Mouse (Mus musculus): Measurements from ENCODE around the gene Slc30a1. TPM values are rescaled to one million over a fixed set of nuclear protein-coding genes. Genes with fewer than 3 reads are reported as not detected.

Slc30a1 gene
- polyA plus RNA-seq, 1 experiment from 2014 or later: 1.2 TPM

- 95% methylated on average over 15 of the region's 15 CpGs for WGBS
- peaks cover 34% of the 10 kb centered on the region for H3K36me3 ChIP-seq
- no peak overlapping the region for H3K4me3 ChIP-seq
- no peak for DNase-seq (ENCODE audit: low spot score)
- H3K27me3 ChIP-seq (ENCODE audit: low read depth, poor library complexity, severe bottlenecking): peaks cover 18% of the 10 kb centered on the region
- H3K9me3 ChIP-seq (replicated peaks): no peaks in the 10 kb centered on the region
- H3K27ac ChIP-seq (replicated peaks): no peak overlapping the region
- peaks cover 54% of the 10 kb centered on the region for H3K4me1 ChIP-seq
Observed at GRCm38 (mm10) chr1:191908906-191909305, 2.3 kb downstream of the Slc30a1 start.

DNA sequence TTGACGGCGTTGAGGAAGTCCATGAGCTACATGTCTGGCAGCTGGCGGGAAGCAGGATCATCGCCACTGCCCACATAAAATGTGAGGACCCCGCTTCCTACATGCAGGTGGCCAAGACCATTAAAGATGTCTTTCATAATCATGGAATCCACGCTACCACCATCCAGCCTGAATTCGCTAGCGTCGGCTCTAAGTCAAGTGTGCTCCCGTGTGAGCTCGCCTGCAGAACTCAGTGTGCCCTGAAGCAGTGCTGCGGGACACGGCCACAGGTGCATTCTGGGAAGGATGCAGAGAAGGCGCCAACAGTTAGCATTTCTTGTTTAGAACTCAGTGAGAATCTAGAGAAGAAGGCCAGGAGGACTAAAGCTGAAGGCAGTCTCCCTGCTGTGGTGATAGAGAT is 2.7 kb downstream of the Slc30a1 start:
- WGBS: 95% methylated on average over 14 of the region's 14 CpGs
- Histone ChIP-seq H3K27ac (replicated peaks) (no peak overlapping the region), H3K4me1 (peaks cover 54% of the 10 kb centered on the region), H3K27me3 (ENCODE audit: low read depth, poor library complexity, severe bottlenecking) (peaks cover 17% of the 10 kb centered on the region), H3K9me3 (replicated peaks) (no peaks in the 10 kb centered on the region), H3K4me3 (0 out of 2 replicates have a peak overlapping the region, but pooled peaks have one; percentile 3), H3K36me3 (peaks cover 34% of the 10 kb centered on the region)
- DNase-seq (ENCODE audit: low spot score): no peak

GRCm38 (mm10) chr1:191910646-191911045 is 4.1 kb downstream of the Slc30a1 start:
- H3K4me3 ChIP-seq: no peak overlapping the region
- WGBS: 86% methylated on average over 3 of the region's 3 CpGs
- no peak overlapping the region for H3K27ac ChIP-seq (replicated peaks)
- H3K4me1 ChIP-seq: peaks cover 52% of the 10 kb centered on the region
- no peak for DNase-seq (ENCODE audit: low spot score)
- H3K36me3 ChIP-seq: peaks cover 34% of the 10 kb centered on the region
- H3K9me3 ChIP-seq (replicated peaks): no peaks in the 10 kb centered on the region
- H3K27me3 ChIP-seq (ENCODE audit: low read depth, poor library complexity, severe bottlenecking): peaks cover 4% of the 10 kb centered on the region; the same call in 1 of the 2 replicates

DNA sequence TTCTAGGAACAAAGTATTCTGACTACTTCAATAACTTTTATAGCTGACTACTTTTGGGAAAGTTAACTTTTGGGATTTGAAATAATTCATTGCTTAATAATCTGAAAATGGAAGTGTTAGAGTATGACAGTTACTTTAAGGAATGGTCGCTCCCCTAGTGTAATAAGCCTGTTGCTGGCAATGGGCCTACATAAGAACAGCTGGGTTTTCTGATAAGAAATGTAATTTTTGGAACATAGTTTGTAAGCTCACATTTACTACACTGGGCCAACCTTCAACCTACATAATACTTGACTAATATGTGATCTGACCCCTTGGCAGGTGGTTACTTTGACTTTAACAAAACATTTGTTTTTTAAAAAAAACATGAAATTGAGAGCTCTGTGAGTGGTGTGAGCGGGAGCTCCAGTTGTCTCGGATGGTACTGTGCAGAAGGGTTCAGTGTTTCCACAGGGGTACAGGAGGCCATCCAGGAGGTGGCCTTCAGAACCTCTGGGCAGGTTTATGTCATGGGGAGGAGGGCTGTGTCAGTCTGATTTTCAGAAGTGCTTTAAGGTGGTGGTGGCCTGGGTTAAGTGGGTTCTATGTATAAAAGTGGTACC is 4.6 kb downstream of the Slc30a1 start:
- no peaks in the 10 kb centered on the region for H3K27me3 ChIP-seq (ENCODE audit: low read depth, poor library complexity, severe bottlenecking)
- no peaks in the 10 kb centered on the region for H3K9me3 ChIP-seq (replicated peaks)
- no peak overlapping the region for H3K27ac ChIP-seq (replicated peaks)
- H3K4me1 ChIP-seq: peaks cover 48% of the 10 kb centered on the region
- peaks cover 34% of the 10 kb centered on the region for H3K36me3 ChIP-seq
- WGBS: 85% methylated on average over 3 of the region's 3 CpGs
- H3K4me3 ChIP-seq: no peak overlapping the region
- no peak for DNase-seq (ENCODE audit: low spot score)

DNA sequence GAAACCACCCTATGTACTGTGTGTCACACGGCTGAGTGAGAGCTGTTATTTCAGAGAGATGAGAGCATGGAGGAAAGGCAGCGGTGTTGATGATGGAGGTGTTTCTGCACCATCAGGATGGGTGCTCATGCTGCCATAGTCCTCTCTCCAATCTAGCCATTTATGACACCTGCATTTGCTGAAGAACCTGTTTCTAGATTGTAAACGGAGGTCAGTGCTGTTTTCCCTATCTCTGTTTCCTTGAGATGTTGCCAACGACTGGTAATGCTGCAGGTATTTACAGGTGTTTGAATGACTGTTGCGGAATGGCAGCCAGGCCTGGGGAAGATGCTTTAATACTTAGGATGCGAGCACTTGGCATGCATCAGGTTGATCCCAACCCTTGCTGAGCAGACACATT is 8.1 kb downstream of the Slc30a1 start:
- H3K4me1 ChIP-seq: peaks cover 20% of the 10 kb centered on the region
- no peaks in the 10 kb centered on the region for H3K9me3 ChIP-seq (replicated peaks)
- H3K4me3 ChIP-seq: no peak overlapping the region
- H3K27me3 ChIP-seq (ENCODE audit: low read depth, poor library complexity, severe bottlenecking): no peaks in the 10 kb centered on the region
- 85% methylated on average over 6 of the region's 6 CpGs for WGBS
- DNase-seq (ENCODE audit: low spot score): no peak
- peaks cover 22% of the 10 kb centered on the region for H3K36me3 ChIP-seq
- H3K27ac ChIP-seq (replicated peaks): no peak overlapping the region

DNA sequence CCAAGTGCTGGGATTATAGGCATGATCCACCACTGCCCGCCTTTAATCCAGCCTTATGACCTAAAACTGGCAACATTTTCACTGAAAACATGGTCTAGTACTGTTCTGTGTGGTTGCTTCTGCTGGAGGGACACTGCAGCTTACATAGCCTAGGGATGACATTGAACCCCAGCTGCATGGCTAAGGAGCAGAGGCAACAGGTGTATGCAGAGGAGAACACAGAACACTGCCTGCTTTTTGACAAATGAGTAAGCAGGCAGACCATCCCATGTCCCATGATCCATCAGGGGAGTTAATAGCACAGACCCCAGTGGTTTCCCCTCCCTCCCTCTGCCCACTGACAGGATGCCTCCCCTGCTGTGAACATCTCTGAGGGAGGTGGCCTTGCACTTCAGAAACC is 9.0 kb downstream of the Slc30a1 start:
- H3K9me3 ChIP-seq (replicated peaks): no peaks in the 10 kb centered on the region
- peaks cover 13% of the 10 kb centered on the region for H3K36me3 ChIP-seq
- no peak for DNase-seq (ENCODE audit: low spot score)
- H3K4me3 ChIP-seq: no peak overlapping the region
- H3K27me3 ChIP-seq (ENCODE audit: low read depth, poor library complexity, severe bottlenecking): no peaks in the 10 kb centered on the region
- H3K4me1 ChIP-seq: peaks cover 11% of the 10 kb centered on the region
- 78% methylated on average over 1 of the region's 1 CpGs for WGBS
- no peak overlapping the region for H3K27ac ChIP-seq (replicated peaks)

- WGBS: 68% methylated on average over 5 of the region's 5 CpGs
- peaks cover 3% of the 10 kb centered on the region; the same call in 1 of the 2 replicates for H3K4me1 ChIP-seq
- no peak for DNase-seq (ENCODE audit: low spot score)
- H3K36me3 ChIP-seq: peaks cover 6% of the 10 kb centered on the region; the same call in 1 of the 2 replicates
- no peaks in the 10 kb centered on the region for H3K27me3 ChIP-seq (ENCODE audit: low read depth, poor library complexity, severe bottlenecking)
- peaks cover 6% of the 10 kb centered on the region for H3K9me3 ChIP-seq (replicated peaks)
- H3K4me3 ChIP-seq: no peak overlapping the region
- no peak overlapping the region for H3K27ac ChIP-seq (replicated peaks)
Observed at GRCm38 (mm10) chr1:191916876-191917275, 10.3 kb downstream of the Slc30a1 start.

DNA sequence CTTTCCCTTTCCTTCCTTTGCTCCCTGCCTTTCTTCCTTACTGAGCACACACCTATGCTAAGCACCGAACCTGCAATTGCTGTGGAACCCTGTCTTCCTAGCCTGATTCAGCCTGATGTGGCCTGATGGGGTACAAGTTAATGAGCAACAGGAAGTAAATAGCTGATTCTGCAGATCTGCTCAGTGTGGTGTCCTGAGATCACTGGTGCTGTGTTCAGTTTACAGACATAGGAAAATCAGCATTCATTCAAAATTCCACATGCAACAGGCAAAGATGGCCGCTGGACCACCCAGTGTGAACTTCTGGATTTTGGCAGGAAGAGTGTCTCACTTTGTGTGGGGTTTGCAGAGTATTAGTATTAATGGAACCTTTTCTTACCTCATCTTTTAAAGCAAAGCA is 12.8 kb downstream of the Slc30a1 start:
- no peak overlapping the region for H3K4me3 ChIP-seq
- DNase-seq (ENCODE audit: low spot score): no peak
- H3K27ac ChIP-seq (replicated peaks): no peak overlapping the region
- 90% methylated on average over 2 of the region's 2 CpGs for WGBS
- no peaks in the 10 kb centered on the region for H3K4me1 ChIP-seq
- H3K36me3 ChIP-seq: no peaks in the 10 kb centered on the region
- H3K27me3 ChIP-seq (ENCODE audit: low read depth, poor library complexity, severe bottlenecking): no peaks in the 10 kb centered on the region
- peaks cover 6% of the 10 kb centered on the region for H3K9me3 ChIP-seq (replicated peaks)

GRCm38 (mm10) chr1:191921701-191922100 is 15.1 kb downstream of the Slc30a1 start:
- 90% methylated on average over 3 of the region's 3 CpGs for WGBS

DNA sequence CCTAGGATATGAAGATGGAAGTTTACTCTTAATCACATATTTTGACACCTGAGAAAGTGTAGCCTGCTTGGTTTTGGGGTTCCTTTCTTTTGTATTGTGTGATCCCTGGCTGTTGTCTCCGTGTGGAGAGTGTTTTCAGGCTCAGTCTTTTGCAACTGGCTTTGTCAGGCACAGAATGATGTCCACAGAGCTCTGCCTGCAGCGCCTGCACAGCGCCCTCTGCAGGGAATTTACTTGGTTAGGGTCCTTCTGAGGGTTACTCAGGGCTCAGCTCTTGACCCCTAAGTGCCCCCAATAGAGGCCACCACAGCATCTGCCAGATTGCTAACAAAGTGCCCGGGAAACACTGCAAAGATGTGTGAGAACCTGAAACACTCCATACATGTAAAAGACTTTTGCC is 18.9 kb downstream of the Slc30a1 start:
- no peak for DNase-seq (ENCODE audit: low spot score)
- no peaks in the 10 kb centered on the region for H3K27me3 ChIP-seq (ENCODE audit: low read depth, poor library complexity, severe bottlenecking)
- no peak overlapping the region for H3K4me3 ChIP-seq
- WGBS: 43% methylated on average over 4 of the region's 4 CpGs
- no peak overlapping the region for H3K27ac ChIP-seq (replicated peaks)
- 0 out of 2 replicates have a peak, but pooled peaks cover 6% of the 10 kb centered on the region for H3K4me1 ChIP-seq
- peaks cover 6% of the 10 kb centered on the region for H3K9me3 ChIP-seq (replicated peaks)
- no peaks in the 10 kb centered on the region for H3K36me3 ChIP-seq

More at GRCm38 (mm10) chr1:191921701-191922100, 15.1 kb downstream of the Slc30a1 start:
- peaks cover 6% of the 10 kb centered on the region for H3K9me3 ChIP-seq (replicated peaks)
- H3K27ac ChIP-seq (replicated peaks): no peak overlapping the region
- DNase-seq (ENCODE audit: low spot score): no peak
- H3K4me1 ChIP-seq: no peaks in the 10 kb centered on the region
- no peaks in the 10 kb centered on the region for H3K36me3 ChIP-seq
- no peak overlapping the region for H3K4me3 ChIP-seq
- H3K27me3 ChIP-seq (ENCODE audit: low read depth, poor library complexity, severe bottlenecking): no peaks in the 10 kb centered on the region

- Histone ChIP-seq H3K36me3 (no peaks in the 10 kb centered on the region), H3K4me1 (0 out of 2 replicates have a peak, but pooled peaks cover 6% of the 10 kb centered on the region), H3K9me3 (replicated peaks) (no peaks in the 10 kb centered on the region), H3K4me3 (no peak overlapping the region), H3K27me3 (ENCODE audit: low read depth, poor library complexity, severe bottlenecking) (no peaks in the 10 kb centered on the region), H3K27ac (replicated peaks) (no peak overlapping the region)
- WGBS: 75% methylated on average over 3 of the region's 3 CpGs
- DNase-seq (ENCODE audit: low spot score): no peak
Observed at GRCm38 (mm10) chr1:191926681-191927080, 20.1 kb downstream of the Slc30a1 start.

DNA sequence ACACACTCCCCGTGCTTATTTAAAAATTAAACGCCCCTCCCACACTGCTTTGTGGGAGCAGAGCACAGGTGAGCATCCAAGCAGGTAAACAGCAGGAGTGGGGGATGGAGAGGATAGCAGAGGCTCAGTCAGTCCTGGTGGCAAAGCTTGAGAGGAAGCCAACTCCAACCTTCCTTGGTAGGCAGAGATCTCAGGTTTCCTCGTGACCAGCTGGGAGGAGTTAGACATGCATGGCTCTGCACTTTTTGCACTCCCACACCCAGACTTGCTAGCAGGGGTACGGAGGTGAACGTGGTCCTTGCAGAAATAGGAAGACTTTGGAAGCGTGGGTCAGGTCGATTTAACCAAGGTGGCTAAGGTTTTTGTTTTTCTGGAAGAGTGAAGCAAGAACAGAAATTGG is 21.8 kb downstream of the Slc30a1 start:
- H3K4me3 ChIP-seq: no peak overlapping the region
- H3K4me1 ChIP-seq: 0 out of 2 replicates have a peak, but pooled peaks cover 6% of the 10 kb centered on the region
- H3K27ac ChIP-seq (replicated peaks): no peak overlapping the region
- WGBS: 84% methylated on average over 7 of the region's 7 CpGs
- DNase-seq (ENCODE audit: low spot score): no peak
- H3K36me3 ChIP-seq: no peaks in the 10 kb centered on the region
- peaks cover 10% of the 10 kb centered on the region for H3K27me3 ChIP-seq (ENCODE audit: low read depth, poor library complexity, severe bottlenecking)
- no peaks in the 10 kb centered on the region for H3K9me3 ChIP-seq (replicated peaks)

GRCm38 (mm10) chr1:191929065-191929464 is 22.5 kb downstream of the Slc30a1 start:
- H3K36me3 ChIP-seq: no peaks in the 10 kb centered on the region
- no peaks in the 10 kb centered on the region for H3K9me3 ChIP-seq (replicated peaks)
- 86% methylated on average over 8 of the region's 8 CpGs for WGBS
- peaks cover 11% of the 10 kb centered on the region for H3K27me3 ChIP-seq (ENCODE audit: low read depth, poor library complexity, severe bottlenecking)
- 0 out of 2 replicates have a peak, but pooled peaks cover 6% of the 10 kb centered on the region for H3K4me1 ChIP-seq
- H3K4me3 ChIP-seq: no peak overlapping the region
- no peak overlapping the region for H3K27ac ChIP-seq (replicated peaks)
- no peak for DNase-seq (ENCODE audit: low spot score)
